Mouse (Mus musculus) lung, postnatal 0 days (tissue): Measurements from ENCODE around the gene Slc4a4. TPM values are rescaled to one million over a fixed set of nuclear protein-coding genes. Genes with fewer than 3 reads are reported as not detected.

Experiments used
- ATAC-seq: fragments of 200-750 bp; cut with Nextera tagmentation; 2 replicates; pipeline ENCODE4 v1.8.0; 2017; ENCODE audit warnings: moderate library complexity
- DNase-seq: peaks from one replicate; pipeline ENCODE4 v3.0.0-alpha.2; 2016; ENCODE audit warnings: low spot score
- H3K27ac ChIP-seq: fragments of 300-500 bp; sonication (generic); 2 replicates; pipeline ENCODE4 v1.5.1; 2014; ENCODE audit warnings: antibody characterized with exemption, mild to moderate bottlenecking, low read length, mixed read lengths
- H3K27me3 ChIP-seq: fragments of 300-500 bp; sonication (generic); replicated peaks from 2 replicates; pipeline ENCODE4 v1.6.1; 2014; ENCODE audit warnings: low read length, mixed read lengths; ENCODE audit not compliant: insufficient read depth
- H3K36me3 ChIP-seq: fragments of 300-500 bp; sonication (generic); 2 replicates; pipeline ENCODE4 v1.6.1; 2014; ENCODE audit warnings: low read length, mixed read lengths; ENCODE audit not compliant: insufficient read depth
- H3K4me1 ChIP-seq: fragments of 300-500 bp; sonication (generic); 2 replicates; pipeline ENCODE4 v1.6.1; 2014; ENCODE audit warnings: antibody characterized with exemption, low read depth, low read length, mixed read lengths; ENCODE audit not compliant: insufficient read depth
- H3K4me2 ChIP-seq: fragments of 300-500 bp; sonication (generic); replicated peaks from 2 replicates; pipeline ENCODE4 v1.6.1; 2014; ENCODE audit warnings: low read depth, mild to moderate bottlenecking, low read length, moderate library complexity, mixed read lengths
- H3K4me3 ChIP-seq: fragments of 300-500 bp; sonication (generic); 2 replicates; pipeline ENCODE4 v1.5.1; 2014; ENCODE audit warnings: low read depth, low read length
- H3K9ac ChIP-seq: fragments of 300-500 bp; sonication (generic); replicated peaks from 2 replicates; pipeline ENCODE4 v1.6.1; 2014; ENCODE audit warnings: low read depth, mild to moderate bottlenecking
- H3K9me3 ChIP-seq: fragments of 300-500 bp; sonication (generic); 2 replicates; pipeline ENCODE4 v1.6.1; 2016; ENCODE audit warnings: low read length, mixed read lengths
- CTCF ChIP-seq: IDR thresholded peaks from 2 replicates; pipeline ENCODE4 v1.5.1; 2016; ENCODE audit warnings: antibody characterized with exemption, mild to moderate bottlenecking
- EP300 ChIP-seq: IDR thresholded peaks from 2 replicates; pipeline ENCODE4 v1.6.1; 2016; ENCODE audit warnings: antibody characterized with exemption, mild to moderate bottlenecking, control low read depth
- WGBS: fragments of 180-500 bp; shearing (Covaris S2); extraction: QIAGEN DNeasy Blood & Tissue Kit; methylation state at CpG from one replicate; pipeline ENCODE4 v1.1.7; 2014; 5-methylcytosine and 5-hydroxymethylcytosine counted together
- polyA plus RNA-seq: library from polyadenylated mRNA; unstranded; fragments of >200 nt; fragmentation: Nextera tagmentation; extraction: Ambion mirVana; gene quantifications from 2 replicates; pipeline ENCODE4 v1.2.1, GENCODE M21; 2015

Gene Slc4a4
- polyA plus RNA-seq, 1 experiment from 2014 or later = 2.9 TPM

DNA sequence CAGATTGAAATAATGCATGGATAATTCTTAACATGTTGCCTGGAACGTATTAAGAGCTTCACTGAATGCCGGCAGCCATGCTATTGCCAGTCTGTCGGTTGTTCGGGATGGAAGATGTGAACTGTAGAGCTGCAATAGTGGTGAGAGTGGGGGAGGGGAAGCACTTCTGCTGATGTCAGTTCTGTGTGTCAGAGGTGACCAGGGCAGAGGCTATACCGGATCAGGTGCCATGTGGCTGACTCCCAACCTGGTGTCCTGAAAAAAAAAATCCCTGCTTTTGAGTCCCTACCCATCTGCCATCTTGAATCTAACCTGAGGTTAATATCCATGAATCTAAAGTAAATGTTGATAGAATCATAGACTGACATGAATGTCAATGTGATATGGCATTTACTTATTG, 39.0 kb downstream of the Slc4a4 start:
- no peak overlapping the region for H3K9ac ChIP-seq
- ATAC-seq = no peak
- WGBS = 88% methylated on average over 5 of the region's 5 CpGs

DNA sequence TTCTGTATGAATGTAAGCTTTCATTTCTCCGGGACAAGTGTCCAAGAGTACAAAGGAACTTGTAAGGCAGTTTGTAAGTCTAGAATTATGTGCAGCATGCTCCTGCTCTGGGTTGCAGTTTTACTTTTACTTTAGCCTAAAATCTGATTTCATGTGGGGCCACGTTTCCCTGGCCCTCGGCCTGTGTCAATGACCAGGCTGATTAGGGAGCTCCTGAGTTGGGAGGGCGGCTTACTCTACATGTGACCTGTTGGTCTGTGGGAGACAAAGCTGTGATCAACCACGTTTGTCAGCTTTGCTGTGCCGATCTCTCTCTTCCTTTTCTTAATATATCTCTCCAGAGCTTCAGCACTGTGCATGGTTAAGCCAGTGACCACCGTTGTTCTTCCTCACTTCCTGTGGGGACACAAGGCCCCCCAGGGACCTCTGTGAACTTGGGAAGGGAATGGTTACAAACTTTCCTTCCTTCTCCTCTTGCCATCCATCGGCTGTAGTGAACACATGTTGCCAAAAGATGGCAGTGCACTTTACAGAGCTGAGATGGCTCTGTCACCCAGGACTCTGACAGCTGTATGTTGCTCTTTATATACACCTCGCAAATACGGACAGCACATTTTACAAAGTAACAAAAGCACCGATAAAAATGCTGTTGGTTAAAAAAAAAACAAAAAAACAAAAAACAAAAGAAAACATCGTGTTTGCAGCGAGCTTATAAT, 41.7 kb downstream of the Slc4a4 start:
- no peak overlapping the region for H3K4me3 ChIP-seq
- 27% methylated on average over 13 of the region's 13 CpGs for WGBS
- no peaks in the 10 kb centered on the region for H3K36me3 ChIP-seq
- DNase-seq (peak; percentile 71), ATAC-seq (no peak)
- no peaks in the 10 kb centered on the region for H3K27me3 ChIP-seq
- H3K4me1 ChIP-seq = peaks cover 17% of the 10 kb centered on the region; the same call in 1 of the 2 replicates
- H3K9me3 ChIP-seq = no peaks in the 10 kb centered on the region
- H3K27ac ChIP-seq = no peak overlapping the region
- TF ChIP-seq CTCF (peak; percentile 87), EP300 (no peak)
- H3K9ac ChIP-seq = no peak overlapping the region
- peak overlapping the region; percentile 27; the same call in 1 of the 2 replicates for H3K4me2 ChIP-seq

More for the DNA sequence above, 39.0 kb downstream of the Slc4a4 start:
- DNase-seq = no peak
- peaks cover 6% of the 10 kb centered on the region; the same call in 1 of the 2 replicates for H3K4me1 ChIP-seq
- no peak overlapping the region for H3K4me3 ChIP-seq
- no peak overlapping the region for H3K4me2 ChIP-seq
- H3K36me3 ChIP-seq = no peaks in the 10 kb centered on the region
- no peaks in the 10 kb centered on the region for H3K9me3 ChIP-seq
- TF ChIP-seq CTCF (no peak), EP300 (no peak)
- H3K27me3 ChIP-seq = no peaks in the 10 kb centered on the region
- H3K27ac ChIP-seq = no peak overlapping the region

DNA sequence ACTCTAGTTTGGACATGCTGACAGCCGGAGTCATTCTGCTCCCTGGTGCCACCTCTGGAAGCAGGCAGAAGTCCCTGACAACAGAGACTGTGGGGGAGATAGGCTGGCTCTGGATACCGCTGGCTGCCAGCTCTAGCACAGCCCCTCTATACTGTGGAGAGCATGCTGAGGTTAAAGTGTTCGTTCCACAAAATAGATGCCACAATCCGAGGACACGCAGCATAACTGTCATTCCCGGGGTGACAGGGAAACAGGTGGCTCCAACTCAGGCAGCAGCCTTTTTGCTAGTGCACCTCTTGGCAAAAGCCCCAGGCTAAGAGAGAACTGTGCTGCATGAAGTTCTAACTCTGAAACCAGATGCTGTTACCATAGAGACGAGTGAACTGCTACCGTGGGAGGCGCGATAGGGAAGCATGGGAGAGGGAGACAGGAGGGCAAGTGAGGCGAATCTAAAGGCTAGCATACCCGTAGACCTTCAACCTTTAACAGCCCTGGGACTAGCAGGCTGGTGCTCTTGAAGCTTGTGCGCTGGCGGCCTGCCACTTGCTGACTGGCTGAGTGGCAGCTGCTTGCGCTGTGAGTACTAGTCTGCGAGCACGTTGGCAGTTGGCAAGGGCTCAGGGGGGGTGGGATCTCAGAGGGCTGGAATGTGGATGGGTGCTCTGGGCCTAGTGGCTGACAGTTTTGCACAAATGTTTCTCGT, 42.9 kb downstream of the Slc4a4 start:
- Histone ChIP-seq H3K27ac (peak overlapping the region; percentile 71), H3K36me3 (no peaks in the 10 kb centered on the region), H3K4me3 (no peak overlapping the region), H3K9ac (no peak overlapping the region), H3K4me1 (peaks cover 17% of the 10 kb centered on the region; the same call in 1 of the 2 replicates), H3K4me2 (peak overlapping the region; percentile 41), H3K27me3 (no peaks in the 10 kb centered on the region), H3K9me3 (no peaks in the 10 kb centered on the region)
- TF ChIP-seq EP300 (peak; percentile 42; the same call in 1 of the 2 replicates), CTCF (peak; percentile 52)
- ATAC-seq (peak; percentile 93), DNase-seq (peak; percentile 90)
- WGBS = 24% methylated on average over 18 of the region's 18 CpGs

DNA sequence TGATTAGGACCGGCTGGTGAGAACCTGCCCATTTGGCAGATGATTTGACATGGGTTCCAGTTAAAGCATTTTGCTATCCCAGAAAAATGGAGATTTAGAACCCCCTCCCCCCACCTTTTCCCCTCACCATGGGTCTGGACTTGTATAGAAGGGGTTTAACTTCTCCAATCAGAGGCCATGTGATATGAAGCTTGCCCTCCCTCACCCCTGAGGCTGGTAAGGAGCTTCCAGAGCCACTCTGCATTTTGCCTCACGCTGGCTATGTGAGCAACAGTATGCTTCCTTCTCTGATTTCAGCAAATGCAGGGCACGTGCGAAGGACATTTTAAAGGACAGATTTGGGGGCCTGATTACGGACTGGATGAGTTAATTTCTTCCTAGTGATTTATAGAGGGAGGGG, 43.5 kb downstream of the Slc4a4 start:
- Histone ChIP-seq H3K4me3 (no peak overlapping the region), H3K27ac (peak overlapping the region; percentile 71), H3K9me3 (no peaks in the 10 kb centered on the region), H3K4me2 (peak overlapping the region; percentile 41; the same call in 1 of the 2 replicates), H3K9ac (no peak overlapping the region), H3K36me3 (no peaks in the 10 kb centered on the region), H3K4me1 (peaks cover 17% of the 10 kb centered on the region; the same call in 1 of the 2 replicates), H3K27me3 (no peaks in the 10 kb centered on the region)
- WGBS = 36% methylated on average over 5 of the region's 5 CpGs
- TF ChIP-seq EP300 = no peak
- TF ChIP-seq CTCF = no peak
- DNase-seq (no peak), ATAC-seq (peak; percentile 11; the same call in 1 of the 2 replicates)

DNA sequence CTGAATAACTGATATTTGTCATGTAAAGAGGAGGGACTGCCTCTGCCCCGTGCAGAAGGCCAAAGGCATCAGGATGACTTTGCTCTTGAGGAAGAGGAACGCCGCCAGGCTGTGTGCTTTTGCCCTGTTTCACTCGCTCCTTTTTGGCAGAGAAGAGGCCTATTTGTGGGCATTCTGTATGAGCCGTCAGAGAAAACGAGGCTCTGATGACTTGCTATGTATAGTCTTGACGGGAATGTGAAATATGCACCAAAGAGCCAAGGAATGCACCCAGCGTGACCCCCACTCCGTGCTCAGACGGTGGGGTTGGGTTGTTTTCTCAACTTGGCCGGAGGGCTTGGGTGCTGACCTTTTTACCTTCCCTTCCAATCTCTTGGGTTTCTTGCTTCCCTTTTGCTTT, 44.0 kb downstream of the Slc4a4 start:
- H3K4me3 ChIP-seq = no peak overlapping the region
- H3K4me2 ChIP-seq = no peak overlapping the region
- H3K36me3 ChIP-seq = no peaks in the 10 kb centered on the region
- no peak overlapping the region for H3K9ac ChIP-seq
- DNase-seq = peak; percentile 54
- no peaks in the 10 kb centered on the region for H3K27me3 ChIP-seq
- peak; percentile 30 for ATAC-seq
- H3K4me1 ChIP-seq = peaks cover 17% of the 10 kb centered on the region; the same call in 1 of the 2 replicates
- WGBS = 26% methylated on average over 11 of the region's 11 CpGs
- TF ChIP-seq EP300 (no peak), CTCF (0 out of 2 replicates have a peak, but pooled peaks have one; percentile 8)
- peak overlapping the region; percentile 71 for H3K27ac ChIP-seq
- H3K9me3 ChIP-seq = no peaks in the 10 kb centered on the region

DNA sequence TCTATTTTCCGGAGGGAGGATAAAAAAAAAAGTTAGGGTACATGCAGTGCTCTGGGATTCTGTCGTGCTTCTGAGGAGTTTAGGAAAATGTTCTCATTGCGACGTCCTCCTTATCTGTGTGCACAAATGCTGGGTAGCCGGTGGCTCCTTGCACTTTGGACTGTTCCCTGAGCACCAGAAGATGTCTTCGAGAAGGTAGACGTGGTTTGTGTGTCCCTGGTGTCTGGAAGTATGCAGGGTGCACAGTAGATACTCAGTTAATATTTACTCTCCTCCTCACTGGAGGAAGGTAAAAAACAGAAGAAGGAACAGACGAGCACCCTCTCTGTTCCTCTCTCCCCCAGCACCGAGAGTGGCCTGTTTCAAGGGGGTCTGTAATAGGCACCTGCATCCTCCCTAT, 44.6 kb downstream of the Slc4a4 start:
- Histone ChIP-seq H3K4me2 (no peak overlapping the region), H3K4me1 (peaks cover 17% of the 10 kb centered on the region; the same call in 1 of the 2 replicates), H3K27ac (peak overlapping the region; percentile 71; the same call in 1 of the 2 replicates), H3K9ac (no peak overlapping the region), H3K4me3 (no peak overlapping the region), H3K27me3 (no peaks in the 10 kb centered on the region), H3K36me3 (no peaks in the 10 kb centered on the region), H3K9me3 (no peaks in the 10 kb centered on the region)
- ATAC-seq (no peak), DNase-seq (no peak)
- no peak for TF ChIP-seq EP300
- no peak for TF ChIP-seq CTCF
- WGBS = 53% methylated on average over 9 of the region's 9 CpGs
